Mouse (Mus musculus): ENCODE measurements around the gene Lta. TPM values are rescaled to one million over a fixed set of nuclear protein-coding genes. Genes with fewer than 3 reads are reported as not detected.

Gene Lta
- polyA plus RNA-seq, 1 experiment = 1.1 TPM

DNA sequence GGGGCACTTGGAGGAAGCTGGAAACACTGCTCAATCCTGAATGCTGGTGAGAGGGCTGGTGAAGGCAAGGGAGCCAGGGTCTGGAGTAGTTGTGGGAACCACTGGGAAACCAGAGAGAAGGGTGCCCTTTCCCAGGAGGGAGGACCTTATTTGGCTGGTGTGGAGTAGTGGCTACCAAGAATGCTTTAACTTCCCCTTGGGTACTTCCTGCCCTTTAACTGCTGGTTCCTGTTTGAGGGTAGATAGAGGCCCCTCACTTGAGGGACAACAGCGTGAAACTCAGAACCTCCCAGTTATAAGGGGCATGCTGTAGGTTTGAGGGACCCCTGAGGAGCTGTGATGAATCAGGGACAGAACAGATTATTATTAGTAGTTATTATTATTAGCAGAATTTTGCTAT, 16.0 kb downstream of the Lta start:
- H3K27ac ChIP-seq (ENCODE audit: insufficient read depth, low read depth, low read length) = no peak overlapping the region
- H3K36me3 ChIP-seq (ENCODE audit: control insufficient read depth, insufficient read depth, low read length) = no peaks in the 10 kb centered on the region
- DNase-seq = no peak
- TF ChIP-seq POLR2A (IDR thresholded peaks at IDR 0.05; ENCODE audit: low read depth, low read length) (no peak), CTCF (conservative IDR thresholded peaks at IDR 0.05; ENCODE audit: insufficient read depth, insufficient read length, low read depth, low read length) (no peak)
- 68% methylated on average over 1 of the region's 1 CpGs for WGBS
- H3K27me3 ChIP-seq (replicated peaks; ENCODE audit: control insufficient read depth, insufficient read depth, low read length) = no peaks in the 10 kb centered on the region
- no peaks in the 10 kb centered on the region for H3K4me1 ChIP-seq (ENCODE audit: control insufficient read depth, insufficient read depth, low read length)
- no peak overlapping the region for H3K4me3 ChIP-seq (ENCODE audit: insufficient read depth, low read depth, low read length)

DNA sequence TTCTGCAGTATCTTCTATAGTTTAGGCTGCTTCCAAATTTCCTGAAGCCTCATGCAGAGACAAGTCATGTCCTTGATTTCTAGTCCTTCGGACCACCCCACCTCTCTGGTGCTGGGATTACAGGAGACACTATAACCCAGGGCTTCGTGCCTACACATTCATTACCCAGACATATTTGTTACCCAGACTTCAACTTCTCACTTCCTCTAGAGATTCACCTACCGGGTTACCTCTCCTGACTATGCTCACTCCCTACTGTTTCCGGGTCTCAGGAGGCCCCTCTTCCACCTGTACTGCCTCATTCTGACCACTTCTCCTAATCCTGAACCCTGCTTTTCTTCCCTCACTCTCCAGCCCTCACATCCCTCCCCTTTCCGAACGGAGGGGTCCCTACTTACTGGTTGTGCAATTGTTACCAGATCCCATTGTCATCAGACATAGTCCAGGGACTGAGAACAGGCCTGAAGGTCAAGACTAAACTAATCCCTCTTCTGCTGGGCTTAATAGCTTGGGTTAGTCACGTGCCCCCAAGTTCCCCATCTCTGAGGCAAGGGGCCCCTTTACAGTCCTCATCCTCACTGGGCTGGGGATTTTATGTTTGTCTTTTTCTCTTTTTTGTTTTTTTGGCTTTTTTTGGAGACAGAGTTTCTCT, 17.1 kb downstream of the Lta start, which contains the start of gene Lst1:
TSS of gene Lst1 (minus strand) at position 481 of the 652 bp plus-strand sequence.
- Histone ChIP-seq H3K27ac (ENCODE audit: insufficient read depth, low read depth, low read length) (no peak within 1 kb of the TSS), H3K4me1 (ENCODE audit: control insufficient read depth, insufficient read depth, low read length) (no peaks in the 10 kb centered on the region), H3K36me3 (ENCODE audit: control insufficient read depth, insufficient read depth, low read length) (no peaks in the 10 kb centered on the region), H3K27me3 (replicated peaks; ENCODE audit: control insufficient read depth, insufficient read depth, low read length) (no peaks in the 10 kb centered on the region), H3K4me3 (ENCODE audit: insufficient read depth, low read depth, low read length) (no peak within 1 kb of the TSS)
- 80% methylated on average over 7 of the region's 7 CpGs for WGBS
- TF ChIP-seq CTCF (conservative IDR thresholded peaks at IDR 0.05; ENCODE audit: insufficient read depth, insufficient read length, low read depth, low read length) = no peak
- no peak for TF ChIP-seq POLR2A (IDR thresholded peaks at IDR 0.05; ENCODE audit: low read depth, low read length)
- DNase-seq = no peak

DNA sequence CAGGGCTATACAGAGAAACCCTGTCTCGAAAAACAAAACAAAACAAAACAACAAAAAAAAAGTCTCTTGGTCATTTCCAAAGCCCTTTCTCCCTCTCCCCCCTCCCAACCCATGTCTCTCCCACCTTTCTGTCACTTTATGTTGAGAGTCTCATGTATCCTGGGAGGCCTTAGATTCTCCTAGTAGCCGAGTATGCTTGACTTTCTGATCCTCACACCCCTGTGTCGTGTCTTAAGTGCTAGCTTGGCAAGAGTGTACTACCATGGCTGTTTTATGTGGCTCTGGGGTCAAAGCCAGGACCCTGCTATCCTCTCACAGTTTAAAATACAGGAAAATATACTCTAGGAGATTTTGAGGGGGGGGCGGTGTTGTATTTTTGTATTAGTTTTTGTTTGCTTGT, 17.8 kb downstream of the Lta start:
- DNase-seq = no peak
- H3K4me1 ChIP-seq (ENCODE audit: control insufficient read depth, insufficient read depth, low read length) = no peaks in the 10 kb centered on the region
- no peak overlapping the region for H3K27ac ChIP-seq (ENCODE audit: insufficient read depth, low read depth, low read length)
- no peak overlapping the region for H3K4me3 ChIP-seq (ENCODE audit: insufficient read depth, low read depth, low read length)
- TF ChIP-seq CTCF (conservative IDR thresholded peaks at IDR 0.05; ENCODE audit: insufficient read depth, insufficient read length, low read depth, low read length) = no peak
- no peak for TF ChIP-seq POLR2A (IDR thresholded peaks at IDR 0.05; ENCODE audit: low read depth, low read length)
- H3K36me3 ChIP-seq (ENCODE audit: control insufficient read depth, insufficient read depth, low read length) = no peaks in the 10 kb centered on the region
- no peaks in the 10 kb centered on the region for H3K27me3 ChIP-seq (replicated peaks; ENCODE audit: control insufficient read depth, insufficient read depth, low read length)
- 63% methylated on average over 4 of the region's 4 CpGs for WGBS

DNA sequence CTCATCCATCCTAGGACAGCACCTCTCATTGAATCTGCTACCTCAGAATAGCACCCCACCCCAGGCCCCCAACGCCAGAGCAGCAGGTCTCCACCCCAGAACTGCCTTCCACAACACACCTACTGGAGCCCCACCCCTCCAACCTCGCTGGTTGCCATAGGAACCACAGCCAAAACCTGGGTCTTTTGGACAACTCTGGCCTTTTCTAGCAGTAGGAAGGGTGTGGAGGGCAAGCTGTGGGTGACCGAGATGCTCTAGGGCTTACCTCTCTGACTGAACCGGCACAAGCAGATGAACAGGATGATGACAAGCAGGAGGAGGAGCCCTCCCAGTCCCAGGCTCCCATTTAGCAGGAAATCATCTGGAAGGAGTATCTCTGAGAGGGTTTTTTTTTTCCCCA, 18.5 kb downstream of the Lta start:
- Histone ChIP-seq H3K36me3 (ENCODE audit: control insufficient read depth, insufficient read depth, low read length) (no peaks in the 10 kb centered on the region), H3K4me1 (ENCODE audit: control insufficient read depth, insufficient read depth, low read length) (no peaks in the 10 kb centered on the region), H3K27ac (ENCODE audit: insufficient read depth, low read depth, low read length) (no peak overlapping the region), H3K27me3 (replicated peaks; ENCODE audit: control insufficient read depth, insufficient read depth, low read length) (no peaks in the 10 kb centered on the region), H3K4me3 (ENCODE audit: insufficient read depth, low read depth, low read length) (peak overlapping the region; percentile 42; the same call in 1 of the 2 replicates)
- DNase-seq = no peak
- 6% methylated on average over 4 of the region's 4 CpGs for WGBS
- TF ChIP-seq POLR2A (IDR thresholded peaks at IDR 0.05; ENCODE audit: low read depth, low read length) = no peak
- TF ChIP-seq CTCF (conservative IDR thresholded peaks at IDR 0.05; ENCODE audit: insufficient read depth, insufficient read length, low read depth, low read length) = no peak

DNA sequence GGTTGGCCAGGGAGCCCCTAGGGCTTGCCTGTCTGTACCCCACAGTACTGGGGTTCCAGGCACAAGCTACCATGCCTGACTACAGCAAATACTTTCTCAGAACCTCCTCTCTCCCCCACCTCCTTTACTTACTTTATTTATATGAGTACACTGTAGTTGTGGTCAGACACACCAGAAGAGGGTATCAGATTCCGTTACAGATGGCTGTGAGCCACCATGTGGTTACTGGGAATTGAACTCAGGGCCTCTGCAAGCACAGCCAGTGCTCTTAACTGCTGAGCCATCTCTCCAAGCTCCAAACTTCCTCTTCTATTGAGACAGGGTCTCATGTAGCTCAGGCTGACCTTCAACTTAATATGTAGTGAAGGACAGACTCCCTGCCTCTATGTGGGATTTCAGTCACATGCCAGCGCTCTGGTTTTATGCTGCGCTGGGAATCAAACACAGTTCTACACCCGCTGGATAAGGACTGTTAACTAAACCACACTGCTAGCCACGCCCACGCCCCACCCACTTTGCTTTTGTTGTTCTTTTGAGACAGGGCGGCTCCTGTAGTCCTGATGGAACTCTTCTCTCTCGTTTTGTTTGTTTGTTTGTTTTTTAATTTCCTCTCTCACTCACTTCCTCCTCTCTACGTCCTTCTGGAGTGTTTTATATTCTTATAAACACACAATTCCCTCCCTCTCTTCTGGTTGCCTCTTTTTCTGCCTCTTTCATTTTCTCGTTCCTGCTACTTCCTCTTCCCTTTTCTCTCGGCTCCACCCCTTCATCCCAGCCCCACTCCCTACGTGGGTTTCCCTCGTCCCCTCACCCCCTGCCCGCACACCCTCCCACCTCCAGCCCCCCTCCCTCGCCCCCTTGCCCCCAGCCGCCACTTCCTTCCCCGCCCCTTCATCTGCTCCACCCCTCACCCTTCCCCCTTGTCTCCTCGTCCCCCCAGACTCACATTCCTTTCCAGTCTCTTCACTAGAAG, 19.2 kb downstream of the Lta start:
- peak; percentile 76 for DNase-seq
- Histone ChIP-seq H3K36me3 (ENCODE audit: control insufficient read depth, insufficient read depth, low read length) (no peaks in the 10 kb centered on the region), H3K4me3 (ENCODE audit: insufficient read depth, low read depth, low read length) (peak overlapping the region; percentile 42), H3K4me1 (ENCODE audit: control insufficient read depth, insufficient read depth, low read length) (no peaks in the 10 kb centered on the region), H3K27me3 (replicated peaks; ENCODE audit: control insufficient read depth, insufficient read depth, low read length) (no peaks in the 10 kb centered on the region), H3K27ac (ENCODE audit: insufficient read depth, low read depth, low read length) (peak overlapping the region; percentile 15; the same call in 1 of the 2 replicates)
- WGBS = 7% methylated on average over 16 of the region's 18 CpGs
- TF ChIP-seq POLR2A (IDR thresholded peaks at IDR 0.05; ENCODE audit: low read depth, low read length) (no peak), CTCF (conservative IDR thresholded peaks at IDR 0.05; ENCODE audit: insufficient read depth, insufficient read length, low read depth, low read length) (no peak)

DNA sequence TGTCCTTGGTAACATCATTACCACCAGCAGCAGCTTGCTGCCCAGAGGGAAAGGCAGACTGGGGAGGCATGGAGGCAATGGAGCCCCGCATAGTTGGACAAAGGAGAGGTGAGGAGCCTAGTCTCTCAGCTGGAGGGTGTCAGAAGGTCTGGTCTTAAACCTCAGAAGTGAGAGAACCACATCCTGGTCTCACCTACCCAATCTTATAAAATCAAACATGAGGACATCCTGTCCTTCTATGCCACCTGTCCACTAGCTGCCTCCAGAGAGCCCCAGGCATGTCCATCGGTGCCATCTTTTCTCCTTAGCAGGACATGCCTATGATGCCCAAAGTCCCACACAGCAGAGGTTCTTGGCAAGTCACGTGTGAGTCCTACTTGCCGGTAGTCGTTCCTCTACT, 25.1 kb downstream of the Lta start:
- no peaks in the 10 kb centered on the region for H3K27me3 ChIP-seq (replicated peaks; ENCODE audit: control insufficient read depth, insufficient read depth, low read length)
- 88% methylated on average over 5 of the region's 5 CpGs for WGBS
- no peak for DNase-seq

DNA sequence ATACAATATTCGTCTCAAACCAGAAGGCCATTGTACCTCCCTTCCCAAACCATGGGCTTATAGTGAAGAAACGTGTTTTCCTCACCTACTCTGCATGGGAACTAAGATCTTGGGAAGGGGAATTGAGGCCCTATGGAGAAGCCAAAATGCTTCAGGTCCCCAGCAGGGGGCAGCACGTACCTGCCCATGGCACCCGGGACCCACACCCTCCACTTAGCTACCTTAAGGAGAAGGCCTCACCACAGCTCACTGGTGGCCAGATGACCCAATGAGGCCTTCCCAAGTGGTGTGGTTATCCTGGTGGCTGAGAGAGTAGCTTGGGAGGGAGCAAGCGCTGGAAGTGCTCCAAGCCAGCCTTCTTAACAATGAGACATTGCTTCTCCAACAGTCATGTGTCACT, 26.6 kb downstream of the Lta start:
- TF ChIP-seq POLR2A (IDR thresholded peaks at IDR 0.05; ENCODE audit: low read depth, low read length) (no peak), CTCF (conservative IDR thresholded peaks at IDR 0.05; ENCODE audit: insufficient read depth, insufficient read length, low read depth, low read length) (peak; percentile 97)
- Histone ChIP-seq H3K4me1 (ENCODE audit: control insufficient read depth, insufficient read depth, low read length) (0 out of 2 replicates have a peak, but pooled peaks cover 3% of the 10 kb centered on the region), H3K4me3 (ENCODE audit: insufficient read depth, low read depth, low read length) (no peak overlapping the region), H3K36me3 (ENCODE audit: control insufficient read depth, insufficient read depth, low read length) (no peaks in the 10 kb centered on the region), H3K27ac (ENCODE audit: insufficient read depth, low read depth, low read length) (no peak overlapping the region), H3K27me3 (replicated peaks; ENCODE audit: control insufficient read depth, insufficient read depth, low read length) (no peaks in the 10 kb centered on the region)
- peak; percentile 77 for DNase-seq
- WGBS = 17% methylated on average over 5 of the region's 5 CpGs

More for the DNA sequence above, 25.1 kb downstream of the Lta start:
- Histone ChIP-seq H3K4me3 (ENCODE audit: insufficient read depth, low read depth, low read length) (no peak overlapping the region), H3K27ac (ENCODE audit: insufficient read depth, low read depth, low read length) (no peak overlapping the region), H3K4me1 (ENCODE audit: control insufficient read depth, insufficient read depth, low read length) (no peaks in the 10 kb centered on the region), H3K36me3 (ENCODE audit: control insufficient read depth, insufficient read depth, low read length) (no peaks in the 10 kb centered on the region)
- TF ChIP-seq POLR2A (IDR thresholded peaks at IDR 0.05; ENCODE audit: low read depth, low read length) = no peak

Data from kidney, adult 2 months (tissue).